Mouse (Mus musculus): ENCODE data around the gene Phc2. TPM values are rescaled to one million over a fixed set of nuclear protein-coding genes. Genes with fewer than 3 reads are reported as not detected.

Phc2 gene
- total RNA-seq, 2 experiments from 2014 or later, result 39.5 to 45.3 TPM

DNA sequence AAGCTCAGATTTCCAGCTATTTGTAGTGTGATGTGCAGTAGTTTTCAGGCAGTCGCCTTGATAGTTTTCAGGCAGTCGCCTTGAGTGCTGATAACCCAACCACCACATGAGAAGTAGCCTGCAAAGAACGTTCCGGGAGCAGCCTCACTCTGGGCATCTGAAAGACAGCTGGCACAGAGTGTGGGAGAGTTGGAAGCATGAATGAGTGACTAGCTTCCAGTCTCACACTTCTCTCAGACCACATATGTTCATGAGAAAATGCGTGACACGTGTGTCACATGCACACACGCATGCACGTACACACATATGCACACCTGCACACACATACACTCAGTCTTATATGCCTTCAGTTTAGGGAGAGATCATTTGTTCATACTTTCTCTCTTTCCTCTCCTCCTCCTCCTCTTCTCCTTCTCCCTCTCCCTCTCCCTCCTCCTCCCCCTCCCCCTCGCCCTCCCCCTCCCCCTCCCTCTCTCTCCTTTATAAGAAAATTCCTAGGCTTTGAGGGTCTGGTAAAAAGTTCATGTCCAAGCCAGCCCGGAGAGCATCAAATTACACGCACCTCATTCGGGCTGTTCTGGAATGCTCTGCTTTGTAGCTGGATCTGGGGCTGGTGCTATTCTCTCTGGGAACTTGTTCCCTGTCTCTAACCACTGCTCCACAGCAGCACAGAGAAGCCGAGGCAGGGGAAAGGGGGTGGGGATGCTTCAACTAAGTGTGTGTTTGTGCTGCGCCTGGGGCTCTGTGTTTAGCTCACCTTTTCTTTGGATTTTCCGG is 37.8 kb downstream of the Phc2 start:
- no peak for DNase-seq

DNA sequence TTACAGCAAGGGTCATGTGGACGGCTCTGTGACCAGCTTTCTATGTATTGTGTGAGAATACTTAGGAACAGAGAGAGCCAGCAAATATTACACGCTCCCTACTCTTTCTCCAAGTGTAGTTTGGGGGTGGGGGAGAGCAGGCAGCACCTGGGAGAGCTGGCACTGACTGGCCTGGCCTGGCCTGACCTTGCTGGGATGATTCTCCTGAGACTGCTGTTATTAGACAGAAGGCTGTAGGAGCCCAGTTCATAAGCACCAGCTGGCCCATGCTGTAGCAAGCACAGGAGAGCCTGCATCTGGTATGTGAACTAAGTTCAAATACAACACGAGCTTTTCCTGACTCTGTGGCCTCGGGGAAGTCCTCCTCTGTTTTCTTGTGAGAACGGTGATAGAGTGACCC is 38.7 kb downstream of the Phc2 start:
- DNase-seq, result no peak

DNA sequence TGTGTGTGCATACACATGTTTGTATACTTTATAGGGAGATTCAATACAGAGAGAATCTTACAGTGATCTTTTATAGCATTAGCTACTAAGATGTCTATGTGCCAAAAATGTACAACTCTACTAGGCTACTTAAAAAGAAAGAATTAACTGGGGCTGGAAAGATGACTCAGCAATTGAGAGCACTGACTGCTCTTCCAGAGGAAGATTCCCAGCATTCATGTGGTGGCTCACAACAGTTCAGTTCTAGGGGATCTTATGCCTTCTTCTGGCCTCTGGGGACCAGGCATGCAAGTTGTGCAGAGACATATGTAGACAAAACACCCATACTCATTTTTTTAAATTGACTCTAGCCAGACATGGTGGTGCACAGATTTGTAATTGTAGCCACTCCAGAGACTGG is 39.8 kb downstream of the Phc2 start:
- DNase-seq, result no peak

DNA sequence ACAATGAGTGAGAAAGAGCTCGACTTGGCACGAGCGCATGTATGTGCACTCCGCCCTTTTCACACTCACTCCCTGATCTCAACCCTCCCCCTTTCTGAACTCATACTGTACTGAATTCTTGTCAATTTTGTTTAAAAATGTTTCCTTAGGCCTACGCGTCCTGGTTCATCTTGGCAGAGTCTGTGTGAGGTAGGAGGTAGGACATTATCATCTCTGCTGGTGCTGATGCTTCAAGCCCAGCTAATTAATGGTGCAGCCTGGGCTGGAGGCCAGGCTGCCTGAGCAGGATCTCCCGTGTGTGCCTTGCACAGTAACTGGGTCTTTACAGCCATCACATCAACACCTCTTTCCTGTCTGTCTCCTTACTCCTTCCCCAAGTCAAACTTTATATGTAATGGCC is 40.6 kb downstream of the Phc2 start:
- no peak for DNase-seq

DNA sequence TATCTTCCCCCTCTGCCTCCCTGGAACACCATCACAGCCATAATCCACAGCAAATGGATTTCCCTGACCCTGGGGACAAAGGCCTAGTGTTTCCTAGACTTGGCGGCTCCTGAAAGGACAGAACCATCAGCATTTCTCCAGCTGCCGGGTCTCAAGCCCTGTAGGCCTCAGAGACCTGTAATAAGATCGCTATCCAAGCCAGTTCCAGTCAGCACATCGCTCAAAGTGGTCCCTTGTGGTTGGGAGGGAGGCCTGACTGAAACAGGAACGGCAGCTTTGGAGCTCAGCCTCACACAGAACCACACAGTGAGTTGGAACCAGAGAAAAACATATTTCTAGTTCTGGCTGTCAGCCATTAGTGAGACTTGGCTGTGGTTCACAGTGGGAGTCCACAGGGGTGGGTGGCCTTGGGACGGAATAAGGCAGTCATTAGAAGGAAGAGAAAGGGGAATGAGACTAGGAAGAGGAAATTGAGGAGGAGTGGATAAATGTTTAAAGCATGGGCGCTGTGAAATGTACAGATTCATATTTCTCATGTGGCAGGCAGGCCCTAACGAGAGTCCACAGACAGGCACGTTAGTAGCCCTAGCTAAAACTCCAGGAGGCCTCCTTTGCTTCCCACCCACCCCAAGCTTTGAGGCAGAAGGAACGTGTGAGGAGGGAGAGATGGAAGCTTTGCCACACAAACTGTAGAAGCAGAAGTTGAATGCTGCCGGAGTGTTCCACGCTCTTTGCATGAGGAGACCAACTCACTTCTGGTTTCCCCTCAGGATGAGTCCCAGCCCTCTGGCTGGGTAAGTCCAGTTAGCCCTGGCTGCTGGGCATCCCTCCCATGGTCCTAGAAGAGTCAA is 43.7 kb downstream of the Phc2 start:
- peak; percentile 80 to 88 for DNase-seq

DNA sequence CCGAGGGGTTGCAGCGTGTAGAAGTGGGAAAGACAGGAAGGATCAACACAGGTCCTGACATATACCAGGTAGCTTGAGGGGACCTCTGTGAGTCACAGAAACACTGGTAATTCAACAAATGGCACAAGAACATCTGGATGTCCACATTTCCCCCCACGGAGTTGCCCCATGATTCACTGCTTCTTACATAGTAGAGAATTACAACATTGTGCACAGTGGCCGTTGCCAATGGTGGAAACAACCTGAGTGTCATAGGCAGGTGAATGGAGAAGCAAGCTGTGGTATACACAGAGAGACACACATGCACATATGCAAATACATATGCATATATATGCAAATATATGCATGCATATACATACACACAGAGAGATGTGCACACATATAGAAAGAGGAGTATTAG is 45.4 kb downstream of the Phc2 start:
- DNase-seq, result no peak

DNA sequence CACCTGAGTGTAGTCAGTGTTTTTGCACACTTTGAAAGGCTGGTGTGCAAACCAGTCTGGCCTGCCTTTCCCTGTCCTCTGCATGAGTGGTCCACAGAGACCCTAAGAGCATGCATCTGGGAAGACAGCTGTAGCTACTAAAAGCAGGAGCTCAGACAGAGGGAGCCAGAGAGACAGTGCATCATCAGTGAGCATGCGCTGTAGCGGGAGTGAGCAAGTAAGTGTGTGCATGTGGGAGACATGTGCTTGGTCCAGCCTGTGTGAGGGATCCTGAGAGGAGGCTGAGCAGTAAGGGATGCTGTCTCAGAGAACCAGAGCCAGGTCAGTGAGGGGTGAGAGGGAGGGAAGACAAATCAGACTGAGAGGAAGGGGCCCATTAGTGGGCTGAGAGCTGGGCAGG is 46.0 kb downstream of the Phc2 start:
- DNase-seq, result no peak

DNA sequence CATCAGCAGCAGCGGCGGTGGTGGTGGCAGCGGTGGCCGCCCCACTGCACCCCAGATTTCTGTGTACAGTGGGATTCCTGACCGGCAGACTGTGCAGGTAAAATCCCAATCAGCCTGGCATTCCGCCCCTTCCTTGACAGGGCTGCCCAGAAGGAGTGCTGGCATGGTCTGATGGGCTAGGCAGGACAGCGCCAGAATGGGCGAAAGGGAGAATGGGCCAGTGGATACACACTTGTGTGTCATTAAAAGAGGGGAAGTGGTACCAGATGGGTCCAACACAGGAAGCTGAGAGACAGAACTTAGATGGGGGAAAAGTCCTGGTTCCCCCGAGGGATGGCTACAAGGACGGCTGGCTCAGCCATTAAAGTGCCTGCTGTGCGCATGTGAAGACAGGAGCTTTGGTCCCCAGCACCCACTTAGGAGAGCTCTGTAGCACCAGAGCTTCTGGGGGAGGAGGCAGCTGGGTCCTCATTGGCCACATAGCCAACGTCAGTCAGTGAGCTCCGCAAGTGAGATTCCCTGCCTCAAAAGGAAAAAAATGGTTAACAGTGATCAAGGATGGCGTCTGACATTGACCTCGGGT is 50.7 kb downstream of the Phc2 start:
- no peak for DNase-seq

DNA sequence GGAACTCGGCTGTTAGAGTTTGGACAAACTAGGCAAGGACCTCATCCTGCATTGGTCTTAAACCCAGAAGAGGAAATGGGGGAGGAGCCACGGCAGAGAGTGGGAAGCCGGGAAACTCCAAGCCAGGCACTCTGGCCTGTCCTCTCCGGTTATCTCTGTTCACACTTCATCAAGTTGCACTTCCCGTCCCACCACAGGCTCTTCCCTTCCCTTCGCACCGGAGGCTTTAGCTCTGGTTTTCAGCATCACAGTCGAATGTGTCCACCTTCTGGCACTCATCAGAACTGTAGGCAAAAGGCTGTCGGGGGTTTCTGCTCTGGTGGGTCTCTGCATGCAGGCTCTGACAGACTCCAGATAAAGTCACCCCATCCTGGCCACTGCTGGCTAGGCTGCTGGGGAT is 52.1 kb downstream of the Phc2 start:
- DNase-seq, result peak; percentile 39 to 61

DNA sequence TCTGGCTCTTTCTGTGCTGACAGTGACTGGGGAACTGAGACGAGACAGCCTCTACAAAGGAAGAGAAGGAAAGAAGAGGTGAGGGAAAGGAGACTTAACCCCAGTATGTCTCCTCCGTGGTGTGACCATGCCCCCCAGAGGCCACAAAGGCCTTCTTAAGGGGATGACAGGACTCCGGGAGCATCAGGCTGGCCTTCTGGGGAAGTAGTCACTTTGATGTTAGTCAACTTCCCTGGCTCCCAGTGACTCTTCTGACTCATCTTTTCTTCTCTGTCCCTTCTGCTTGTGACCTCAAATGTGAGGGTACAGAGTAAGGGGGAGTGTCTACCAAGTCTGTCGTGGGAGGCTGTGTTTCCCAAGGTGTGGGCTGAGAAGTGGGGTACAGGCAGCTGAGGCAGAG is 52.9 kb downstream of the Phc2 start:
- DNase-seq, result no peak

DNA sequence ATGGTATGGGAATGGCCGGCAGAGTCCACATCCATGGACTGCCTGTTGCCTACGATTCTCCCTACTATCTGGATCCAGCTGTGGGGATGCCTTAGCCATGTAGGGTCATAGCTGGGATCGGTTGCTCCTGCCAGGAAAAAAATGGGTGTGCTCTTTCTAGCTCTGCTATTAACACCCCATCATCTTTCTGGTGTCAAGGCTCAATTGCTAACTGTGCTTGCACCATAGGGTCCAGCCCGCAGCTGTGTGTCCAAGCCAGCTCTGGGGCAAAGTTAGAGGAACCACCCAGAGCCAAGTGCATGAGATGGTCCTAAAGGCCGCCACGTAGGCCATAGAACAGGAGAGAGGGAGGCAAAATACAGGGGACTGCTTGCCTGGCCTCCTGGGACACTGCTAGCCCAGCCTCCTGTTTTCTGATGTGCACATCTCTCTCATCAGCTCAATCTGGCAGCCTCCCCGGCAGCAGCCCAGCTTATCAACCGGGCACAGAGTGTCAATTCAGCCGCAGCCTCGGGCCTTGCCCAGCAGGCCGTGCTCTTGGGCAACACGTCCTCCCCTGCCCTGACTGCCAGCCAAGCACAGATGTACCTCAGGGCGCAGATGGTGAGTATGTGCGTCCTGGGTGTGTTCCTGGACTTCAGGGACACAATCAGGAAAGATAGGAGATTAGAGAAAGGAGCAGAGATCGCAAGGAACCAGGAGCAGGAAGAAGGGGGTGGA is 54.7 kb downstream of the Phc2 start:
- no peak for DNase-seq

DNA sequence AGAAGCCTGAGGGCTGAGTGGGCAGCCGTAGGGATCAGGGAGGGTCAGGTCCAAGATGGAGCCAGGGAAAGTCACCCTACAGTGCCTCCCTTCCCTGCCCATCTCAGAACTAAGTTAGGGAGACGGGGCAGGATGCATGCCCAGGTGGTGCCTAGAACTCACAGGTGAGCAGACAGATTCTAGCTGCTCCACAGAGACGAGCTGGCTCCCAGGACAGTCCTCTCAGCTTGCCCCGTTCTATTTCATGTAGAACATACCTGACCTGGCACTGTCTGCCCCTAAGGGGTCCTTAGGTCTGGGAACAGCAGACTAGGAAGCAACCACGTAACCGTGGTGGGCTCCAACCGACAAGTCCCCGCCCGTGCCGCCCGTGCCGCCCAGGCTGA is 55.3 kb downstream of the Phc2 start:
- no peak for DNase-seq

DNA sequence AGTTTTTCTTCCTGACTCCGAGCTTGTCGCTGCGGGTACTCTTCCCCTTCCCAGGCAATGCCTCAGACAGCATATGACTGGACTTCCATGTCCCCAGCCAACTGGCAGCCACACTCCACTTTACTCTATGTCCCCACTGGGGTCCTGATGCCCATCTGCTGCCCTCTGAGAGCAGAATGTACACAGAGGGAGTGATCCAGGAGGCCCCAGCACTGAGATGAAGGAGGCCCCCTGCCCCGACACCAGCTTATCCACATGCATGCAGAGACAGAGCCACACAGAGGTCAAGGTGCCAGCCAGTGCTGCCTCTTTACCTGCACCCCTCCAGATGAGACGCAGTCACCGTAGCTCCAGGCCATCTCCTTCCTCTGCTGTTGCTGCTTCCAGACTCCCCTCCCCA is 55.8 kb downstream of the Phc2 start:
- DNase-seq, result no peak

DNA sequence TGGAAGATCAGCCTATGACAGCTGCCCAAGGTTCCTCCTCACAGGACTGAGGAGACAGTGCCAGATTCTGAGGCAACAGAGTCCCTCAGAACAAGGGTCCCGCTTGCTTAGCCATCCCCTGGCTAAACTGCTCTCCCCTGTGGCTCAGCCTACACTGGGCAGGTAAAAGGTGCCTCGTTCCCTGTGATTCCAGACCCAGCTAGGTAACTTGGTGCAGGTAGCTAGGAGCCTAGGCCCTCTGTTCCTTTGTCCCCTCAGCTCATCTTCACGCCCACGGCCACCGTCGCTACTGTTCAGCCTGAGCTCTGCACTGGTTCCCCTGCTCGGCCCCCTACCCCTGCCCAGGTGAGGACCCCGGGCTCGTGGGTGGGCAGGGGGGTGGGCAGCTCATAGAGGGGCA is 56.3 kb downstream of the Phc2 start:
- DNase-seq, result no peak

DNA sequence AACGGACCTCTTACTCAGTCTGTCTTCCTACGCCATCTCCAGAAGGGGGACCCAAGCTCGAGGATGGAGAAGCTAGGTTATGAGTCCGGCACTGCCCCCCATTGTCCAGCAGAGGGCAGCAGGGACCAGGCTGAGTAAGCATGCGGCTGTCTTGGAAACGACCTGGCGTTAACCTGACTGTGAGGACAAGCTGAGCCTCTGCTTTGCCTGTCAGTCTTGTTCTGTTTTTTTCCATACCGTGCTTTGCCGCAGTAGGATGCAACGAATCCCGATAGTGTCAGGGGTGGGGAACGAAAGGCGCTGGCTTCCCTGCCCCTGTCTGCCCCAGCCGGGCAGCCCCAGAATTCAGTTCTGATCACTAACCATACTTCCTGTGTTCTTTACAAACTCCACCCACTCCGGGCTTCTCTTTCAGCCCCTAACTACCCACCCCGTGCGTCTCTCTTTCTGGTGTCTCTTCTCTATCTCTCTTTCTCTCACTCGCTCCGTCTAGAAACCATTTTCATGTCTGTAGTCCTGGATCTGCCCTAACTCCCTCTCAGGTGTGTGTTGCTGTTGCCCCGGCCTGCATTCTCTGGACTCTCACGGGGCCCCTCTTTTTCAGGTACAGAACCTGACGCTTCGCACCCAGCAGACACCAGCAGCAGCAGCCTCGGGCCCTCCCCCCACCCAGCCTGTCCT is 57.1 kb downstream of the Phc2 start:
- DNase-seq, result peak; percentile 91 to 94

DNA sequence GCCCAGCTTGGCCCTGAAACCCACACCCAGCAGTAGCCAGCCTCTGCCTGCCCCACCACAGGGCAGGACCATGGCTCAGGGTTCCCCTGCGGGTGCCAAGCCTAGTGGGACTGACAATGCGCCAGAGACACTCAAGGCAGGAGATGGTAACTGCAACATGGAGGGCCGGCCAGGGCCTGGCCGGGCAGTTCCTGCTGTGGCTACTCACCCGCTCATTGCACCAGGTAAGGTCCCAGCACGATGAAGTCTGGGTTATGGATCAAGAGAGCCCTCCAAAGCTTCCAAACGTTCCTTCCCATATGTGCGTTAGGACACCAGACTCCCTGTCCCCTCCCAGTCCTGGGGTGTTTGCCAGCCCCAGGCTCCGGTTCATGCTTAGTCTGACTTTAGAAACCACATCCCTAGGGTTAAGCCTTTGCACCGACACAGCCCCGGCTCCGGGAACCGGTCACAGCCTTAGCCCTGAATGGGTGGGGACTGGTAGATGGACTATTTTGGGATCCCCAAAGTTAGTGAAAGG is 57.7 kb downstream of the Phc2 start:
- DNase-seq, result no peak

DNA sequence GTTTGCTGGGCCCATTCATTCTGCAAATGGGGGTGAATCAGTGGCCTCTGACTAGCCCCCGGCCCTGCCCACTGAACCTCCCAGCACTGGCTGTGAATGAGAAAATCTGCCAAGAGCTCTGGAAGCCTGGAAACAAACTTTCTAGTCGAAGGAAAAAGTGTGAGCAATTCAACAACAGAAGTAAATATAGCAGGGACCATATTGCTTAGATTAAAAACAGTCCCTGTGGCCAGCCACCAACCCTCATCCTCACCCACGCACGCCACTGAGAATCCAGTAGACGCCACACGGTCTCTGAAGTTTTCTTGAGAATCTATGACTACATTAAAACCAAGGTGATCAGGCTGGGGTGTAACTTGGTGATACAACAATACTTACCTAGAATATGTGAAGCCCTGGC is 58.4 kb downstream of the Phc2 start:
- no peak for DNase-seq

DNA sequence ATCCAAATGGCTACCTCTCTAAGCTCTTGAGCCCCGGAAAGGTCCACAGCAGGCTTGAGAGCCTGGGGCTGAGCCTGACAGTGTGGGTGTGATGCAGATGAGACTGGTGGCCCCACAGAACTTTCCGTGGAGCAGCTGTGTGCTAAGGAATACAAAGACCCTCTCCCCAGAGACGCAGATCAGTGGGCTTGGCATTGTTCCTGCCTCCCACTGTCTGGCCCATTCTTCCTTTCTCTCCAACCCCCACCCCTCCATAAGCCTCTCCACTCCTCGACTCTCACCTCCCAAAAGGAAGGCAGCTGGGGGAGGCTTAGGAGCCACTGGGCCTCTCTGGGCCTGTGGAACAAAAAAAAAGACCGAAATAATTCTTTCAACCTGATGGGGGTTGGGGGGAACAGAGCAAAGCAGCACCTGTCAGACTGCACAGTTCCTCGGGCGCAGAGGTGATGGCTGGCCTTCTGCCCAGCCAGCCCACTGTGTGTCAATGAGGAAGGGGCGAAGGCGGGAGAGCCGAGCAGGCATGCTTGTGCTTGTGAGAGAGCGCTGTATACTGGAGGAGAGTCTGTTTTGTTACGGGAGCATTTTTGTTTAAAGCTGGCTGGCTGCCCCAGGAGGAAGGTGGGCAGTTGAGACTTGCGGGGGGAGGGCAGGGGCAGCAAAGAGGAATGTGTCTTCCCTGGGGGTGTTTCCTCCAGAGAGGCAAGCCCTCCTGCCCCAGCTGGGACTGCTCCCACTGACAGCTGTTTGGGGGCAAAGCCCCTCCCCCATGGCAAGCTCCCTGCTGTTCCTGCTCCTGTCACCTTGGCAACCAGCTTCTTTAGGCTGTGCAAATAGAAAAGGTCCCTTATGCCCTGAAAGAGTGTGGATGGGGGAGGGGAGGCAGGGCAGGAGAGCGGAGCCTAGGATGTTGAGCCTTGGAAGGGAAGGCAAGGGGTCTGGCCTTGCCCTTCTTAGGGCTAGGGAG is 61.0 kb downstream of the Phc2 start:
- no peak for DNase-seq

DNA sequence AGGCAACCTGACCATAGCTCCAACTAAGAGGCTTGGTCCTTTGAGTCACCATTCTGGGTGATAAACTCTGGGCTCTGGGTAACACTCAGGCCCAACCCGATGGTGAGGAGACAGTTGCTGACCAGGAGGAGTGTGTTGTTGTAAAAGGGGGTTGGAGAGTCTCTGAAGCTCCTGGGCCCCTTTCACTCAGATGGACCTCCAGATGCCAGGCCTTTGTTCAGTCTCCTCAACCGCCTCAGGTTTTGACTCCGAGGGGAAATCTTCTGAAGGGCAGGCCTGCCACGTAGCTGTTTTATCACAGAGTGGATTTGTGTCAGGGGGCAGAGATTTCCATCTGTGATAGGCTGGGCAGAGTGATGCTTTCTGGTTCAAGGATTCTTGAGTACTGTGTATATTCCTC is 61.8 kb downstream of the Phc2 start:
- DNase-seq, result no peak

DNA sequence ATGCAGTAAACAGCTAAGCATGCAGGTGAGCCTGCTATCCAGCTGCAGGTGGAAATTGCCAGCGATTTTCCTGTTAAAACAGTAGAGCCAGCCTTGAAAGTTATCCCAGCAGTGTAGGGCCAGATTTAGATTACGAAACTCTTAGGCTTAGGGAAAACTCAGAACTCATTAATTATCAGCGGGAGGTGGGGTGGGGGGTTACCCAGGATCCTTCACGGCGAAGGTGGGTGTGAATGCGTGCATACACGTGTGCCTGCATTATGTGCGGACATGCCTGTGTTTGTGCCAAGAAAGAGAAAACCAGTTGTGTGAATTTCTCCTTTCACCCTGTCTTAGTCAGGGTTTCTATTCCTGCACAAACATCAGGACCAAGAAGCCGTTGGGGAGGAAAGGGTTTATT is 62.2 kb downstream of the Phc2 start:
- no peak for DNase-seq

DNA sequence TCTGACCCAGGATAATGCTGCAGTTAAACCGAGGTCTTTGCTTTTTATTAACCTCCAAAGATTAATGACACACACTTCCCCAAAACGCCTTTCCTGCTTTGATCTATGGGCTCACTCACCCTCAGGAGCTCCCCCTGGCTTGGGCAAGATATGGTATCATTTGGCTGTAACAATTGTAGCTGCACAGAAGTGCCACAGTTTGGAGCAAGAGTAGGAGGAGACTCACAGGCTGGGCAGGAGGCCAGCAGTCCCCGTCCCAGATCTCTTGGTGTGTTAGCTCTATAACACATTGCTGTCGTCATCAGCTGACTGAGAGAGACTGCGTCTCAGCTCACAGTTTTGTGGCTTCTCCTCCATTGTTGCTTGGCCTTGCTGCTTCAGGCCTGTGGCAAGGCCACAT is 65.6 kb downstream of the Phc2 start:
- no peak for DNase-seq

Measured in heart, adult 18-20 months (tissue).